Mouse (Mus musculus): ENCODE results near the gene Gjd2.

DNA sequence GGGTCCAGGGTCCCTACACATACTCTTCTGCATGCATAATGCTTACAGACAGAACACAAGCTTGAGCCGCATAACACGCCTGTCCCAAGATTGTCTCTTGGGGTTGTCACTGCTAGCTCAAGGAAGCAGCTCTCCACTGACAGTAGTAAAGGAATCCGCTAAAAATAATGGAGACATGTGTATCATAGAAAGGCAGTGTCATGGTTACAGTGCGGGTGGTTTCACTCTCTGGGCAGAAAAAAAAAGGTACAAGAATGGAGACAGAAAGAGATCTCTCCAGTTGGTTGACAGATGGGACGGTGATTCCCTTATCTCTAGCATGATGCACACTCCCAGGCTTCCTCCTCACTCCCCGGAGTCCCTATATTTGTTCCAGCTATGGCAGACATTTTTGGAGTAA lies 1.4 kb upstream of the Gjd2 start:
- TF ChIP-seq CTCF (IDR thresholded peaks at IDR 0.05; ENCODE audit: low read depth, low read length) = no peak
- TF ChIP-seq POLR2A (IDR thresholded peaks at IDR 0.05; ENCODE audit: insufficient read depth, low read length) = no peak
